Mouse (Mus musculus) cortical plate, adult 2 months (tissue): ENCODE results near the gene Fat2.

ENCODE experiments used
- CTCF ChIP-seq: fragments of 200-500 bp; IDR thresholded peaks from 2 replicates; pipeline ENCODE4 v1.5.1; 2011; ENCODE audit warnings: mild to moderate bottlenecking, control low read depth, low read length; ENCODE audit not compliant: insufficient read depth; ENCODE audit errors: extremely low read depth
- POLR2A ChIP-seq: fragments of 200-500 bp; IDR thresholded peaks from 2 replicates; pipeline ENCODE4 v1.6.1; 2011; ENCODE audit warnings: mild to moderate bottlenecking, low read length, control low read depth; ENCODE audit not compliant: insufficient read depth; ENCODE audit errors: extremely low read depth

- TF ChIP-seq POLR2A (no peak), CTCF (no peak)
Observed at GRCm38 (mm10) chr11:55214161-55214560, 122.2 kb downstream of the Fat2 start.
